Mouse (Mus musculus): ENCODE measurements at regions not wholly inside any gene's neighbourhood (a gene's known extent, or its start where the extent isn't known, plus 50 kb on each side); places are given as distances from the start of the nearest gene placed in this dataset.
A peak's percentile ranks its signal among the peaks of the same experiment; 100 is the strongest.
"Not testable (repeated sequence)": the region's sequence is repeated elsewhere in the genome, so short reads cannot be mapped to it uniquely, and the experiment has no call there.

- DNase-seq (ENCODE audit: low read depth, low spot score): no peak
Measured at GRCm38 (mm10) chr9:17742308-17742707, 549.6 kb upstream of the Chordc1 start.

DNA sequence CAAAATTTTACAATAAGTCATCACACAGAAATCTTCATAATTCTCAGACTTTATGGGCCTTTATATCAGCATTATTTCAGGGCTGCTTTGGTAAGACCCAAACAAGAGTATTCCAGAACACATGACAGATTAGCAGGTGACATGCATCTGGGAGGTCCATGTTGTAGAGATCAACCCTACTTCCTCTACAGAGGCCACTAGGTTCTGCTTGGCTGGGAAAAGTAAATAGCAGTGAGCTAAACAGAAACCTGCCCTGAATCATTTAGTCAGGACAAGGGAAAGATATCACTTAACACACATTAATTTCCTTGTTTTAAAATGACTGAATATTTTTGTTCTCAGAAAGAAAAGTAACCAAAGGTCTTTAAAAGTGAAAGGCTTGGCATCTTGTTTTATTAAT, 546.7 kb upstream of the Chordc1 start:
- no peak for DNase-seq (ENCODE audit: low read depth, low spot score)

GRCm38 (mm10) chr9:17745684-17746083, 546.2 kb upstream of the Chordc1 start:
- DNase-seq (ENCODE audit: low read depth, low spot score): no peak

DNA sequence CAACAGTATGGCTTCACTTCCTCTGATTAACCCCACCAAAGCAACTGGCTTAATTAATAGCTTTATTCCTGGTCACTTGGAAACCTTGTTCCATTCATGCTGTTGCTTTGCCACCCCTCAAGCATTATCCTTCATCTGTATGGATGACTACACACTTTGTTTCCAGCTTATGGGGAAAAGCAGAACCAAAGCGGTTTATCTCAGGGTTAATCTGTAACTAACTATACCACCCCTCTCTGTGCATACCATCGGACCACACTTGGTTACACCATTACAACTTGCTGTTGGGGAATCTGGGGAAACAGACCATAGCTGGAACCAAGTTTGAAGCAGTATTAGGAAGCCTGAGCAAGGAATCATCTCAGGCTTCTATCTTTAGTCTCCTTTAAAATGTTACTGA, 500.1 kb upstream of the Chordc1 start:
- DNase-seq (ENCODE audit: low read depth, low spot score): not testable (repeated sequence)

GRCm38 (mm10) chr9:17816730-17817403, 475.1 kb upstream of the Chordc1 start:
- DNase-seq (ENCODE audit: low read depth, low spot score): peak; percentile 7

DNA sequence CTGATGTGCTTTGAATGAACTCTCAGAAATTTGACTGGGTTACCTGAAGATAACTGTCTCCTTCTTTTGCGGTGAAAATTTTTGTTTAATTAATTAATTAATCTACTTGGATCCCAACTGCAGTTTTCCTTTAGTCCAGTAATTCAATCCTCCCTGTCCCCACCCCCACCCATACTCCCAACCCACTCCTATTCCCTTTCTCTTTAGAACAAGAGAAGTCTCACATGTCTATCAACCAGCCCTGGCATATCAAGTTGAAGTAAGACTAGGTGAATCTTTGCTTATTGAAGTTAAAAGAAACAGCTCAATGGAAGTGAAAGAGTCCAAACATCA, 474.6 kb upstream of the Chordc1 start:
- DNase-seq (ENCODE audit: low read depth, low spot score): no peak

GRCm38 (mm10) chr9:17865528-17865927, 426.4 kb upstream of the Chordc1 start:
- DNase-seq (ENCODE audit: low read depth, low spot score): peak; percentile 68

DNA sequence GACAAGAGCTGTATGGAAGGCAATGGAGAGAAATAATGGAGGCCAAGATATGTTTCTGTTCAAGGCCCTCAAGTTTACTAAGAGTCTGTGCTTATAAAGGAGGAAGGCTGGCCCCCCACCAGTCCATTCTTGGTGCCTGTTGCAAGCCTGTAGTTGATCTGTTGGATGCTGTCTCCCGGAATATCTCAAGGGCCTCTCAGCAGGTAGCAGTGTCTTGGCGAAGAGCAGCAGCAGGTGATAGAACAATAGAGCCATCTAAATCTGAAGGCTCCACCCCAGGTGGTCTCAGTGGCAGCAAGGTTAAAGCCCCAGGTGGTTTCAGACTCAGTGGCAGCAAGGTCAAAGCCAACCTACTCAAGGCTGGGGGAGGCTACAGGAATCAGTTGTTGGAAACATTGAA, 417.1 kb upstream of the Chordc1 start:
- peak; percentile 97 for DNase-seq (ENCODE audit: low read depth, low spot score)

All from ES-CJ7 (cell line).